Mouse (Mus musculus) hindlimb bud, embryonic 11.5 days (tissue): ENCODE data around the gene Kars.

Experiments
- DNase-seq: peaks from one replicate; pipeline ENCODE4 v3.0.0-alpha.2; 2012; ENCODE audit warnings: low read depth, low spot score; ENCODE audit errors: extremely low spot score

Kars gene

GRCm38 (mm10) chr8:112010997-112011815, at the start of gene Kars, which contains the start of gene Terf2ip:
Gene Kars, minus strand, starts transcription at chr8:112011323.
Gene Terf2ip, plus strand, starts transcription at chr8:112011398.
- DNase-seq, result peak; percentile 85

GRCm38 (mm10) chr8:112054456-112054855, 43.3 kb upstream of the Kars start:
- DNase-seq, result no peak

- DNase-seq, result no peak
Observed at GRCm38 (mm10) chr8:112051537-112051936, 40.4 kb upstream of the Kars start.

GRCm38 (mm10) chr8:112049984-112050383, 38.9 kb upstream of the Kars start:
- no peak for DNase-seq

GRCm38 (mm10) chr8:112048293-112048692, 37.2 kb upstream of the Kars start:
- no peak for DNase-seq

- DNase-seq, result peak; percentile 91
Observed at GRCm38 (mm10) chr8:112045896-112046295, 34.8 kb upstream of the Kars start.

- DNase-seq, result no peak
Observed at GRCm38 (mm10) chr8:112045182-112045581, 34.1 kb upstream of the Kars start.

GRCm38 (mm10) chr8:112037521-112037920, 26.4 kb upstream of the Kars start:
- no peak for DNase-seq

- peak; percentile 89 for DNase-seq
Observed at GRCm38 (mm10) chr8:112034603-112035002, 23.5 kb upstream of the Kars start.

GRCm38 (mm10) chr8:112033071-112033470, 21.9 kb upstream of the Kars start:
- DNase-seq, result no peak

GRCm38 (mm10) chr8:112030663-112031062, 19.5 kb upstream of the Kars start:
- DNase-seq, result no peak

GRCm38 (mm10) chr8:112029455-112029854, 18.3 kb upstream of the Kars start:
- DNase-seq, result no peak

GRCm38 (mm10) chr8:112014936-112015335, 3.8 kb upstream of the Kars start, which contains the start of gene Gm6793:
Gene Gm6793, minus strand, starts transcription at chr8:112015036.
- DNase-seq, result no peak

- DNase-seq, result no peak
Observed at GRCm38 (mm10) chr8:112011816-112012242, 706 bp upstream of the Kars start.

GRCm38 (mm10) chr8:112009558-112009957, 1.6 kb downstream of the Kars start:
- no peak for DNase-seq

GRCm38 (mm10) chr8:112007669-112008068, 3.5 kb downstream of the Kars start:
- DNase-seq, result no peak

- DNase-seq, result no peak
Observed at GRCm38 (mm10) chr8:112005601-112006000, 5.5 kb downstream of the Kars start.

GRCm38 (mm10) chr8:112004754-112005153, 6.4 kb downstream of the Kars start:
- DNase-seq, result no peak

- DNase-seq, result no peak
Observed at GRCm38 (mm10) chr8:111992703-111993039, 18.5 kb downstream of the Kars start.

GRCm38 (mm10) chr8:111992013-111992702, 19.0 kb downstream of the Kars start, which contains the start of gene Adat1:
Gene Adat1, minus strand, starts transcription at chr8:111992302.
- DNase-seq, result peak; percentile 57

- DNase-seq, result no peak
Observed at GRCm38 (mm10) chr8:111991278-111991677, 19.8 kb downstream of the Kars start.

GRCm38 (mm10) chr8:111989911-111990310, 21.2 kb downstream of the Kars start:
- DNase-seq, result peak; percentile 78
